Mouse (Mus musculus) yolk sac, embryonic 10.5 days (tissue): ENCODE data around the gene 9130204L05Rik.

Experiments
- DNase-seq: peaks from one replicate; pipeline ENCODE4 v3.0.0-alpha.2; 2017; ENCODE audit warnings: low spot score

The 9130204L05Rik gene

GRCm38 (mm10) chr3:91090703-91091102 is at the start of gene 9130204L05Rik:
Gene 9130204L05Rik (minus strand): TSS chr3:91090803.
- DNase-seq = no peak

- no peak for DNase-seq
Measured at GRCm38 (mm10) chr3:91108696-91109095, 18.1 kb upstream of the 9130204L05Rik start.

DNA sequence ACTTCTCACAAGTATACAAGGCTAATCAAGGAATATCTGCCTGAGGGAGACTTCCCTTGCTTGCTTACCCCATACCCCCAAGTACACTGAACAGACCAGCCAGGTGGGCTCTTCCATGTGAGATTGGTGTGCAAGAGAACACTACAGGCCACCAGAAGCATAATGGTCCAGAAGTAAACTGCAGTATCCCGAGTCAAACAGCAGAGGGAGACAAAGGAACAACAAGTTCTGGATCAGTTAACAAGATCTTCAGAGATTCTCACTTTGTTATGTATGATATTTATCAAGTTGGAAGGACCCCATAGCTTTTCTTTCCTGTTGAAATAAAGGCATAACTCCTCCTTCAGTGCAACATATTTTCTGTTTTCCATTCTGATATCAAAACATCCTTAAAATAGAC is 31.4 kb downstream of the 9130204L05Rik start:
- no peak for DNase-seq

DNA sequence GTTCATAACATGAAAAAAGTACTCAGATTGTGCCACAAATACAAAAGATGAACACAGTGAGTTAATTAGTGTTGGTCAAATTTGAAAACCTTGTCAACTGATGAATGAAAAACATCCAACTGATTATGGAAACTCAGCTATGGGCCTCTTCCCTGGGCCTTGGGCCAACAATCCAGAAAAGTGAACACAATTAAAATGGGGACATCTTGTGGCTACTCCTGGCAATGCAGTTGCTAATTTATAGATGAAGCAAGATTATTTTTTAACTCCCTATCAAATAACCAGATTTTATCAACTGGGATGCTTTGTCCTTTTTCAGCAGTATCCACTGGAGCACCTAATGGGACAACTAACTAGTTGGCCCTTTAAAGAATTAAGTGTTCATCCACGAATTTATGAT is 37.9 kb downstream of the 9130204L05Rik start:
- no peak for DNase-seq
